Mouse (Mus musculus) small intestine, adult 2 months (tissue): ENCODE results near the gene Mpzl3.

ENCODE experiments used
- CTCF ChIP-seq: fragments of 200-500 bp; IDR thresholded peaks from 2 replicates; pipeline ENCODE4 v1.5.1; 2012; ENCODE audit warnings: low read depth, mild to moderate bottlenecking, control low read depth, inconsistent platforms, low read length, moderate library complexity, mixed read lengths; ENCODE audit not compliant: insufficient replicate concordance, insufficient read length; ENCODE audit errors: extremely low read depth
- POLR2A ChIP-seq: fragments of 200-500 bp; IDR thresholded peaks from 2 replicates; pipeline ENCODE4 v1.6.1; 2012; ENCODE audit warnings: low read depth, mild to moderate bottlenecking, control low read depth, inconsistent platforms, low read length, moderate library complexity

DNA sequence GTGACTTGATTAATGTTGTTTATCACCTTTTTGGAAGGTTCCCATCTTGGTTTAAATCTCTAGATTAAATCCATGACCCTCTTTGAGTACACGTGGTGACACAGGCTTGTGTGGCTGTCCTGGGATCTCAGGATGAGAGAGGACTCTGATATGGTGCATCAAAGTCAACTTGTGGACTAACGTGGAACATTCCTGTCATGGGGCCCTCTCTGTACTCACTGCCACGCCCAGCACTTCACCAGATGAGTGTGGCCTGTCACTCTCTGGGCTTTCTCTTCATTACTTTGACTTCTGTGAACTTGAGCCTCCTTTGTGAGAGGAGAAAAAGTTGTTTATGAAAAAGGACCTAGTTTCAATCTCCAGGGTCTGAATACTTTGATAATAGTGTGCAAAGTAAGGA is 16.8 kb downstream of the Mpzl3 start:
- TF ChIP-seq CTCF (no peak), POLR2A (no peak)
